Mouse (Mus musculus) kidney, postnatal 10 days (tissue): ENCODE measurements at regions not wholly inside any gene's neighbourhood (a gene's known extent, or its start where the extent isn't known, plus 50 kb on each side); places are given as distances from the start of the nearest gene placed in this dataset.

ENCODE experiments used
- DNase-seq: peaks from one replicate; pipeline ENCODE4 v3.0.0; 2021; ENCODE audit warnings: mixed read lengths

- no peak for DNase-seq
Observed at GRCm38 (mm10) chr12:48705963-48706362, 676.5 kb upstream of the Foxg1 start.

- DNase-seq = no peak
Observed at GRCm38 (mm10) chr12:48713646-48714045, 668.8 kb upstream of the Foxg1 start.

- no peak for DNase-seq
Observed at GRCm38 (mm10) chr12:48729851-48730250, 652.6 kb upstream of the Foxg1 start.

- DNase-seq = no peak
Observed at GRCm38 (mm10) chr12:48758805-48759396, 623.6 kb upstream of the Foxg1 start.
